Mouse (Mus musculus) T-cell, adult 2 months (primary cell): ENCODE data around the gene Rnf31.

Experiments used
- DNase-seq: peaks from one replicate; pipeline ENCODE4 v3.0.0; 2022; ENCODE audit warnings: low spot score

The Rnf31 gene

GRCm38 (mm10) chr14:55651528-55651927, 60.0 kb downstream of the Rnf31 start:
- no peak for DNase-seq
